Mouse (Mus musculus): ENCODE data around the gene Ing2.

DNA sequence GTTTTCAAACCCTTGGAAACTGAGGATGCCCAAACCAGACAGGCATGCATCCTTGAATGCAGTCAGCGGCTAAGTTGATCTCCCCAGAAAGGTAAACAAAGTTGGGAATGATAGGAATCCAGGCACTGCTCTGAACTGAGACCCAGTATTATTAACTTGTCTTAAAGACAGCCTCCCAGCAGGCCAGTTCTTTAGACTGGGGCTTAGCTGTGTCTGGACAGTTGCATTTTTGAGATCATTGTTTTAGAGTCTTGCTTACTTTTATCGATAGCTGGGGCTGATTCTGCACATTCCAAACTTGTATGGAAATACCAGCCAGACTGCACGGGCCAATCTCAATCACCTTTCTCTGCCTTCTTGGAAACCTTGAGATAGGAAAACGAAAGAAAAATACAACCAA is 24.5 kb downstream of the Ing2 start:
- TF ChIP-seq ZNF384 (IDR thresholded peaks at IDR 0.05; ENCODE audit: low read depth, low read length) (no peak), ZC3H11A (IDR thresholded peaks at IDR 0.05; ENCODE audit: borderline replicate concordance, low read depth, low read length) (no peak), CHD2 (IDR thresholded peaks at IDR 0.05; ENCODE audit: low read depth, low read length) (no peak), HCFC1 (IDR thresholded peaks at IDR 0.05; ENCODE audit: borderline replicate concordance, insufficient read depth, low read length) (no peak)

Measured in ES-E14 (cell line).